9 mouse cellular contexts compared by ENCODE assay signal in the genomic region with DNA sequence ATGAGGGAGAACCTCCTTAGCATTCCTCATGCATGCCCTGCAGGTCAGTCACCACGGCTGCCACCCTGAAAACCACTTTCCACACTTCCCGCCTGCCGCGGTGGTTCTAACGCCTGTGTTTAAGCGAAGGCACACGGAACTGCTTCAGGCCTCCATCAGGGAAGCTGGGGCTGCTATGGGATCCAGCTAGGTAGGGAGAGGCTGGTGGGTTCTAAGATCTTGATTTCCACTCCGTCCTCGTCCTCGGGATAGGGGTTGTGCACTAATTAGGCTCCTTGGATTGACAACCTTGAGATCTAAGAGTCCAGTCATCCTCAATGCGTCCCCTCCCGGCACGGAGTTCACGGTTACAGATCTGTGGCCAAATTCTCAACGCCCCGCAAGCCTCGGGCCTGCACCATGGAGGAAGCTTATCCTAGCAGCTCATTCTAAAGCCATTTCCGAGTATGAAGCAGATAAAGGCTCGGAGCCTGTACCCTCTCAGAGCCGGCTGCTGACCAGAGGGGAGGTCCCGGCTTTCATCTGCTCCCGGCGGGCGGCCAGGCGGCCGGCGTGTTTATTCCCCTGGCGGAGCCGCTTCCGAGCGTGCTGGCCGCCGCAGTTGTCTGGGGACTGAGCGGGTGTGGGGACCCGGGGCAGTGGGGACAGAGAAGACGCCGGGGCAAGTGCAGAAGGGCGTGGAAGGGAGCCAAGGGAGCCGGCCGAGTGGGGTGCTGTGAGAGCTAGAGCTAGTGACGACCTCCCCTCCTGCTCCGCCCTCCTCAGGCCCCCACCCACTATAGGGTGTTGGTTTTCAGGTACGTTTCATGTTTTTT. TPM values are rescaled to one million over a fixed set of nuclear protein-coding genes. Genes with fewer than 3 reads are reported as not detected.
DNase-seq lines count a peak whose midpoint lies in the region; ATAC-seq lines count a peak whose summit lies in the region.
"Had no signal": no experiment of that assay in that cellular context is flagged by ENCODE, and none has a peak within 500 bp of the region (broad histone marks: within the 10 kb centered on the region; RNA-seq: fewer than 3 reads in every experiment).

No protein-coding gene starts in this region.

- intact Hi-C loops in heart, postnatal 36 days (cut with DNase I) = no loop called here

- peak; percentile 61 for DNase-seq in adrenal gland, postnatal 10 days
- DNase-seq in adrenal gland, adult 8-10 months = no peak
- DNase-seq in embryo, embryonic 10.5 days (ENCODE audit: low spot score) = peak; percentile 64
- DNase-seq in heart, postnatal 36 days = peak; percentile 26 to 30
- DNase-seq in lung, adult 18-20 months = peak; percentile 38 to 46
- peak; percentile 57 for DNase-seq in retina, postnatal 1 day
- no peak for DNase-seq in right cerebral cortex, postnatal 10 days (ENCODE audit: low spot score in 2 of 2)

- ATAC-seq in inflammation-experienced regulatory T-cells, adult 6 months = no peak

RNA-seq across cellular contexts. Expression of gene Tbx4, which starts 8.7 kb away (rescaled TPM):
- total RNA-seq in adrenal gland, postnatal 10 days (2021) = under 1 TPM in 1 of 2 experiments, not detected in 1; 0.12 TPM
- under 1 TPM in 2 of 4 experiments, not detected in 2; 0.10 to 0.15 TPM for total RNA-seq in adrenal gland, adult 8-10 months (2022)
- not detected for total RNA-seq in heart, postnatal 36 days (2021)
- polyA plus RNA-seq in inflammation-experienced regulatory T-cells, adult 6 months (2017; shearing (Covaris generic)) = not detected
- total RNA-seq: neutrophil, adult 5-6 weeks had no signal

RNA-seq across cellular contexts. Expression of gene Gm11444, which starts 44.8 kb away (rescaled TPM):
- total RNA-seq in adrenal gland, postnatal 10 days (2021) = not detected
- total RNA-seq in adrenal gland, adult 8-10 months (2022) = not detected
- not detected for total RNA-seq in heart, postnatal 36 days (2021)
- polyA plus RNA-seq in inflammation-experienced regulatory T-cells, adult 6 months (2017; shearing (Covaris generic)) = not detected
- total RNA-seq: neutrophil, adult 5-6 weeks had no signal

Comparison
In these comparisons a context has a peak if more than half of its experiments do, and no peak if none do; other contexts are left out.
1. DNase-seq: peak in adrenal gland, postnatal 10 days (single experiment), embryo, embryonic 10.5 days (single experiment), heart, postnatal 36 days (2 of 2), lung, adult 18-20 months (2 of 2) and retina, postnatal 1 day (single experiment); none in adrenal gland, adult 8-10 months (single experiment) and right cerebral cortex, postnatal 10 days (0 of 2).